In genomic region chr2:168054142-168054541, GRCm38 (mm10) we compare ENCODE assay signal across 15 mouse cellular contexts.
"Had no signal": no experiment of that assay in that cellular context is flagged by ENCODE, and none has a peak within 500 bp of the region (broad histone marks: within the 10 kb centered on the region; RNA-seq: fewer than 3 reads in every experiment).

No protein-coding gene starts in this region.

- H3K27ac ChIP-seq: neural tube, embryonic 15.5 days; stomach, embryonic 15.5 days; stomach, postnatal 0 days had no signal

- H3K4me3 ChIP-seq: neural tube, embryonic 15.5 days; stomach, embryonic 15.5 days had no signal

- DNase-seq: retina, postnatal 1 day; right cerebral cortex, adult 18-20 months; right cerebral cortex, postnatal 14 days; right cerebral cortex, postnatal 25 days; right cerebral cortex, postnatal 4 days; spleen, adult 18-20 months; thymus, adult 18-20 months; thymus, adult 2 months; thymus, postnatal 14 days; thymus, postnatal 25 days; thymus, postnatal 36 days; thymus, postnatal 4 days had no signal

- H3K9me3 ChIP-seq: neural tube, embryonic 15.5 days; stomach, embryonic 15.5 days had no signal

- H3K36me3 ChIP-seq: neural tube, embryonic 15.5 days; stomach, embryonic 15.5 days had no signal

- H3K9ac ChIP-seq: neural tube, embryonic 15.5 days; stomach, embryonic 15.5 days had no signal

- H3K4me2 ChIP-seq: neural tube, embryonic 15.5 days; stomach, embryonic 15.5 days had no signal
